Mouse (Mus musculus) midbrain, embryonic 10.5 days (tissue): ENCODE data around the gene Elane. TPM values are rescaled to one million over a fixed set of nuclear protein-coding genes. Genes with fewer than 3 reads are reported as not detected.

Experiments
- DNase-seq: peaks from one replicate; pipeline ENCODE4 v3.0.0-alpha.2; 2017; ENCODE audit warnings: low spot score
- H3K27ac ChIP-seq: fragments of 300-500 bp; sonication (generic); replicated peaks from 2 replicates; pipeline ENCODE4 v1.5.1; 2016; ENCODE audit warnings: mild to moderate bottlenecking
- H3K27me3 ChIP-seq: fragments of 300-500 bp; sonication (generic); 2 replicates; pipeline ENCODE4 v1.6.1; 2016; ENCODE audit warnings: low read depth, mild to moderate bottlenecking; ENCODE audit not compliant: poor library complexity, severe bottlenecking
- H3K36me3 ChIP-seq: fragments of 300-500 bp; sonication (generic); 2 replicates; pipeline ENCODE4 v1.6.1; 2016; ENCODE audit warnings: mild to moderate bottlenecking, moderate library complexity
- H3K4me1 ChIP-seq: fragments of 300-500 bp; sonication (generic); 2 replicates; pipeline ENCODE4 v1.6.1; 2016
- H3K4me3 ChIP-seq: fragments of 300-500 bp; sonication (generic); 2 replicates; pipeline ENCODE4 v1.5.1; 2016; ENCODE audit warnings: mild to moderate bottlenecking, moderate library complexity
- H3K9me3 ChIP-seq: fragments of 300-500 bp; sonication (generic); replicated peaks from 2 replicates; pipeline ENCODE4 v1.6.1; 2016; ENCODE audit warnings: mild to moderate bottlenecking
- WGBS: fragments of 180-500 bp; shearing (Covaris S2); methylation state at CpG from one replicate; pipeline ENCODE4 v1.1.7; 2016; 5-methylcytosine and 5-hydroxymethylcytosine counted together
- polyA plus RNA-seq: library from polyadenylated mRNA; unstranded; fragments of >200 nt; fragmentation: Nextera tagmentation; extraction: Ambion mirVana; gene quantifications from 2 replicates; pipeline ENCODE4 v1.2.1, GENCODE M21; 2016

Elane gene
- polyA plus RNA-seq, 1 experiment from 2014 or later: 0.16 TPM

- no peak for DNase-seq
- Histone ChIP-seq H3K9me3 (no peaks in the 10 kb centered on the region), H3K4me3 (peak overlapping the region; percentile 20; the same call in 1 of the 2 replicates), H3K36me3 (peaks cover 31% of the 10 kb centered on the region), H3K27me3 (peaks cover 25% of the 10 kb centered on the region), H3K27ac (no peak overlapping the region), H3K4me1 (peaks cover 62% of the 10 kb centered on the region)
- WGBS: 65% methylated on average over 11 of the region's 11 CpGs
Observed at GRCm38 (mm10) chr10:79914131-79914947, 28.3 kb downstream of the Elane start.

- Histone ChIP-seq H3K9me3 (no peaks in the 10 kb centered on the region), H3K27ac (no peak overlapping the region), H3K27me3 (peaks cover 33% of the 10 kb centered on the region), H3K4me3 (peak overlapping the region; percentile 76; the same call in 1 of the 2 replicates), H3K36me3 (peaks cover 31% of the 10 kb centered on the region), H3K4me1 (peaks cover 62% of the 10 kb centered on the region)
- WGBS: 74% methylated on average over 7 of the region's 7 CpGs
- DNase-seq: no peak
Observed at GRCm38 (mm10) chr10:79914948-79915596, 29.0 kb downstream of the Elane start.

DNA sequence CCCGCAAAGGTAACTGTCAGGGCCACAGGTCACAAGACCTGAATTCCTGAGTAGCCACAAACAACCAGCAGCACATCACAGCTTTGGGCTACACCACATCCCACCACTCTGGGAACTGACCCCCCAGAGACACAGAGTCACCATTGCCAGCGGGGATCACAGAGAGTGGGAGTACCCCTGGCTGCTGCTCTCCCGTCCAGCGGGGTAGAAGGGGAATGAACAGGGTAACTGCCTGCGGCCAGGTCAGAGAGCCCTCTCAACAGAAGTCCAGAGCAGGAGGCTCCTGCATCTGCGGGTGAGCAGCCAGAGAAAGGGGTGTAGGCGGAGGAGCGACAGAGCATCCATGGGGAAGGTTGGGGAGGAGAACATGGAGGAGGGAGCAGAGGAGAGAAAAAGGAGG lies 30.0 kb downstream of the Elane start:
- H3K36me3 ChIP-seq: peaks cover 23% of the 10 kb centered on the region
- no peak for DNase-seq
- no peaks in the 10 kb centered on the region for H3K9me3 ChIP-seq
- H3K4me3 ChIP-seq: peak overlapping the region; percentile 76
- peaks cover 72% of the 10 kb centered on the region for H3K4me1 ChIP-seq
- peaks cover 43% of the 10 kb centered on the region for H3K27me3 ChIP-seq
- 8% methylated on average over 8 of the region's 8 CpGs for WGBS
- peak overlapping the region; percentile 93 for H3K27ac ChIP-seq

- H3K4me1 ChIP-seq: peaks cover 80% of the 10 kb centered on the region
- peak; percentile 88 for DNase-seq
- H3K4me3 ChIP-seq: peak within 1 kb of the TSS; percentile 76
- H3K9me3 ChIP-seq: no peaks in the 10 kb centered on the region
- H3K27ac ChIP-seq: peak within 1 kb of the TSS; percentile 93
- peaks cover 14% of the 10 kb centered on the region for H3K36me3 ChIP-seq
- H3K27me3 ChIP-seq: peaks cover 52% of the 10 kb centered on the region
- 3% methylated on average over 42 of the region's 42 CpGs for WGBS
Observed at GRCm38 (mm10) chr10:79916808-79917531, 30.9 kb downstream of the Elane start, which contains the start of gene Kiss1r. Gene Kiss1r (plus strand): TSS chr10:79916971.

DNA sequence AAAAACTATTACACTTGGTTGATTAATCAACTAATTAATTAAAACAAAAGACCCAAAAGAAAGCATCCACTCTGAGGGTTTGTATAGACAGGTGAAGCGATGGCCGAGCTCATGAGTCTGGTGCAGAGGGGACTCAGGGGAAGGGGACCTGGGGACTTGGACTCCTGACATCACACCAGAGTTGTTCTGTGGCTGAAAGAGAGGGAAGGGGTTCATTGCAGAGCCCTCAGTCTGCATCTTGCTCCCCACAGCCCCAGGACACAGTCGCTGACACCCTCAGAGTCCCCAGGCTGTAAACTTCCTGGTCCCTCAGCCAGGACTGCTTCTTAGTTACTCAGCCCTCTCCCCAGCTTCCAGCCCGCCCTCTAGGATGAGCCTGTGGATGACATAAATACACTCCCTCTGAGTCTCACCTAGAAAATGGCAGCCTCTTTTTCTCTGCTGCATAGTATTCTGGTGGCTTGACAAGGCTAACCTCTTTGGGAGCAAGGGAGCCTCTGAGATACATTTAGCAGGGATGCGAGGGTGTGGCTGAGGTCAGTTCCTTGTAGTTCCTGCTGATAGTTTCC lies 31.6 kb downstream of the Elane start:
- H3K36me3 ChIP-seq: peaks cover 8% of the 10 kb centered on the region
- DNase-seq: no peak
- 67% methylated on average over 5 of the region's 5 CpGs for WGBS
- peaks cover 58% of the 10 kb centered on the region for H3K27me3 ChIP-seq
- 0 out of 2 replicates have a peak overlapping the region, but pooled peaks have one; percentile 93 for H3K27ac ChIP-seq
- peaks cover 80% of the 10 kb centered on the region for H3K4me1 ChIP-seq
- H3K9me3 ChIP-seq: no peaks in the 10 kb centered on the region
- H3K4me3 ChIP-seq: peak overlapping the region; percentile 76

- Histone ChIP-seq H3K36me3 (0 out of 2 replicates have a peak, but pooled peaks cover under 1% of the 10 kb centered on the region), H3K4me3 (peak overlapping the region; percentile 76), H3K9me3 (no peaks in the 10 kb centered on the region), H3K27ac (no peak overlapping the region), H3K27me3 (peaks cover 66% of the 10 kb centered on the region), H3K4me1 (peaks cover 81% of the 10 kb centered on the region)
- 4% methylated on average over 35 of the region's 35 CpGs for WGBS
- DNase-seq: peak; percentile 39
Observed at GRCm38 (mm10) chr10:79918231-79919078, 32.4 kb downstream of the Elane start.

GRCm38 (mm10) chr10:79919251-79919849 lies 33.3 kb downstream of the Elane start:
- Histone ChIP-seq H3K4me1 (peaks cover 77% of the 10 kb centered on the region), H3K9me3 (no peaks in the 10 kb centered on the region), H3K27me3 (peaks cover 75% of the 10 kb centered on the region), H3K27ac (no peak overlapping the region), H3K36me3 (no peaks in the 10 kb centered on the region), H3K4me3 (peak overlapping the region; percentile 76)
- WGBS: 2% methylated on average over 21 of the region's 21 CpGs
- DNase-seq: no peak

DNA sequence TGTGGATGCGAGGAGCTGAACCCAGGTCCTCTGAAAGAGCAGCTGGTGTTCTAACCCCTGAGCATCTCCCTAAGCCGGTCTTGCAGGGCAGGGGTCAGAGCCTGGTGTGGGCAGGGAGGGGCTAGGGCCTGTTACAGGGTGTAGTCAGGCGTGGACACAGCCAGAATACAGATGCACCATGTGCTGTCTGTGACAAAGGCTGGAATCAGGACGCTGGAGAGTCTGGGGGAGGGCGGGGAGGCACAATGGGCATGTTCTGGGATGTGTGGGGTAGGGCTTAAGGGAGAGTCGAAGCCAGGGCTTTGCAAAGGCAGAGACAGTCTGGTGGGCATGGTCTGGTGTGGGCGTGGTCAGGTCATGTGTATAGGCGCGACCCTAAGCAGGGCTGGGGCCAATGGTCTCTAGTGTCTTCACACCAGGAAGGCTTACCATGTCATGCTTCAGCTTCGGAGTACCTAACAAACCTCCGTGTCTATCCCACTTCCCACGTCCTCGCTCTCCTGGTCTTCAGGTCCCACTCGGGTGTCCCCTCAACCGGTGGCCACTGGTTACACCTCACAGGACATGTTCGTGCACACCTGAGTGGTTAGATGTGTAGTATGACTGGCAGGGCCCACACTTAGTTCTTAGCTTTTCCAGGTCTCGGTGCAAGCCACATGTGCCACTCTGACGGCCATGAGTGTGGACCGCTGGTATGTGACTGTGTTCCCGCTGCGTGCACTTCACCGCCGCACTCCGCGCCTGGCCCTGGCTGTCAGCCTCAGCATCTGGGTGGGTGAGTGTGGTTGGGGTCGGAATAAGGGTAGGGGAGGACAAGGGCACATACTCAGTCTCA lies 34.2 kb downstream of the Elane start:
- peak; percentile 57 for DNase-seq
- Histone ChIP-seq H3K27me3 (peaks cover 75% of the 10 kb centered on the region), H3K9me3 (no peaks in the 10 kb centered on the region), H3K4me3 (peak overlapping the region; percentile 76), H3K27ac (no peak overlapping the region; the same call in 1 of the 2 replicates), H3K4me1 (peaks cover 71% of the 10 kb centered on the region), H3K36me3 (no peaks in the 10 kb centered on the region)
- 15% methylated on average over 26 of the region's 26 CpGs for WGBS

GRCm38 (mm10) chr10:79920958-79921535 lies 35.0 kb downstream of the Elane start, which contains the start of gene R3hdm4:
Gene R3hdm4 (minus strand): TSS chr10:79921208.
- H3K27ac ChIP-seq: no peak within 1 kb of the TSS; the same call in 1 of the 2 replicates
- H3K36me3 ChIP-seq: no peaks in the 10 kb centered on the region
- WGBS: 4% methylated on average over 41 of the region's 41 CpGs
- no peak for DNase-seq
- peak within 1 kb of the TSS; percentile 76 for H3K4me3 ChIP-seq
- H3K27me3 ChIP-seq: peaks cover 77% of the 10 kb centered on the region
- H3K4me1 ChIP-seq: peaks cover 71% of the 10 kb centered on the region
- H3K9me3 ChIP-seq: no peaks in the 10 kb centered on the region

DNA sequence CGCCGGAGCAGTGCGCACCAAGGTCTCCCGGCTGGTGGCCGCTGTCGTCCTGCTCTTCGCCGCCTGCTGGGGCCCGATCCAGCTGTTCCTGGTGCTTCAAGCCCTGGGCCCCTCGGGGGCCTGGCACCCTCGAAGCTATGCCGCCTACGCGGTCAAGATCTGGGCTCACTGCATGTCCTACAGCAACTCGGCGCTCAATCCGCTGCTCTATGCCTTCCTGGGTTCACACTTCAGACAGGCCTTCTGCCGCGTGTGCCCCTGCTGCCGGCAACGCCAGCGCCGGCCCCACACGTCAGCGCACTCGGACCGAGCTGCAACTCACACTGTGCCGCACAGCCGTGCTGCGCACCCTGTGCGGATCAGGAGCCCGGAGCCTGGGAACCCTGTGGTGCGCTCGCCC lies 35.5 kb downstream of the Elane start:
- peak overlapping the region; percentile 76 for H3K4me3 ChIP-seq
- H3K9me3 ChIP-seq: no peaks in the 10 kb centered on the region
- under 1% methylated on average over 34 of the region's 34 CpGs for WGBS
- peak; percentile 43 for DNase-seq
- no peaks in the 10 kb centered on the region for H3K36me3 ChIP-seq
- peaks cover 80% of the 10 kb centered on the region for H3K27me3 ChIP-seq
- peaks cover 71% of the 10 kb centered on the region for H3K4me1 ChIP-seq
- H3K27ac ChIP-seq: no peak overlapping the region
